Mouse (Mus musculus): ENCODE results near the gene Wdr63. TPM values are rescaled to one million over a fixed set of nuclear protein-coding genes. Genes with fewer than 3 reads are reported as not detected.

The Wdr63 gene
- polyA plus RNA-seq, 1 experiment, result 7.1 TPM

DNA sequence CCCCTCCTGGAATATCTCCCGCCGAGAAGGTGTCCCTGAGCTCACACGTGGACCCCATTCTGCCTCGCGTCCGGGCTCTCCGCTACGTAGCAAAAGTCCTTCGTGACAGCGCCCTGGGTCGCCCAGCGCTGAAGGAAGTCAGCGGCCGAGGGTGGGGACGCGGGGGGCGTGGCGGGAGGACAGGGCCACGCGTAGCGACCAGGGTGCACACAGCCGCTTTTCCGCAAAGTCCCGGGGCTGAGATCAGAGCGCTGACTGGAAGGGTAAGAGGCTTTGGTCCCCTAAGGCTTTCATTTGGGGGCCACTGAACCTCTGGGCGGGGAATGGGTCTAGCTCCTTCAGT, 42.1 kb upstream of the Wdr63 start:
- WGBS, result 1% methylated on average over 26 of the region's 26 CpGs
- peak overlapping the region; percentile 51 for H3K4me3 ChIP-seq (replicated peaks; ENCODE audit: extremely low read depth, low read depth, low read length)
- peaks cover 8% of the 10 kb centered on the region for H3K4me1 ChIP-seq (ENCODE audit: control insufficient read depth, insufficient read depth, low read length)
- DNase-seq, result peak; percentile 17
- TF ChIP-seq CTCF (IDR thresholded peaks at IDR 0.05; ENCODE audit: insufficient read depth, low read length) (no peak), POLR2A (IDR thresholded peaks at IDR 0.05; ENCODE audit: borderline replicate concordance, extremely low read depth, low read depth, low read length) (no peak)

GRCm38 (mm10) chr3:146149156-146150057, 41.5 kb upstream of the Wdr63 start, which contains the start of gene Mcoln2:
Mcoln2 (plus strand) TSS chr3:146149833.
- TF ChIP-seq POLR2A (IDR thresholded peaks at IDR 0.05; ENCODE audit: borderline replicate concordance, extremely low read depth, low read depth, low read length) (no peak), CTCF (IDR thresholded peaks at IDR 0.05; ENCODE audit: insufficient read depth, low read length) (no peak)
- 13% methylated on average over 33 of the region's 34 CpGs for WGBS
- peaks cover 8% of the 10 kb centered on the region for H3K4me1 ChIP-seq (ENCODE audit: control insufficient read depth, insufficient read depth, low read length)
- peak; percentile 9 for DNase-seq
- peak within 1 kb of the TSS; percentile 51 for H3K4me3 ChIP-seq (replicated peaks; ENCODE audit: extremely low read depth, low read depth, low read length)

GRCm38 (mm10) chr3:146146131-146146530, 38.2 kb upstream of the Wdr63 start:
- peaks cover 8% of the 10 kb centered on the region for H3K4me1 ChIP-seq (ENCODE audit: control insufficient read depth, insufficient read depth, low read length)
- TF ChIP-seq CTCF (IDR thresholded peaks at IDR 0.05; ENCODE audit: insufficient read depth, low read length), result no peak
- TF ChIP-seq POLR2A (IDR thresholded peaks at IDR 0.05; ENCODE audit: borderline replicate concordance, extremely low read depth, low read depth, low read length), result no peak
- H3K4me3 ChIP-seq (replicated peaks; ENCODE audit: extremely low read depth, low read depth, low read length), result no peak overlapping the region
- 52% methylated on average over 5 of the region's 5 CpGs for WGBS
- DNase-seq, result no peak

DNA sequence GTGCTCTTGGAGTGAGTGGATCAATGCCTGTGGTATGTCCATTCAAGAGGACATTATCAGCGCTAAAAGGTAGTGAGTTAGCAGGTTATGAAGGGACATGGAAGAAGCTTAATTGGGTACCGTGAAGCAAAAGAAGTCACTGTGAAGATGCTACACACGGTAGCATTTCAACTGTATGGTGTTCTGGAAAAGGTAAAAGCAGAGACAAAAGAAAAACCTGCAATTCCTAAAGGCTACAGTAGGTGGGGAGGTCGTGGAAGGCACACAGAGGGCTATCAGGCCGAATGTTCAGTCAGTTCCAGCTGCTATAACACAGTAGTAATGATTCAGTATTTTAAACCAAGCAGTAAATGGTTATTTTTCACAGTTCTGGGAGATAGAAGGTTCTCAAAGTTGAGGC, 37.6 kb upstream of the Wdr63 start:
- H3K4me1 ChIP-seq (ENCODE audit: control insufficient read depth, insufficient read depth, low read length), result peaks cover 5% of the 10 kb centered on the region
- DNase-seq, result no peak
- WGBS, result 59% methylated on average over 5 of the region's 5 CpGs
- H3K4me3 ChIP-seq (replicated peaks; ENCODE audit: extremely low read depth, low read depth, low read length), result no peak overlapping the region
- TF ChIP-seq CTCF (IDR thresholded peaks at IDR 0.05; ENCODE audit: insufficient read depth, low read length) (no peak), POLR2A (IDR thresholded peaks at IDR 0.05; ENCODE audit: borderline replicate concordance, extremely low read depth, low read depth, low read length) (no peak)

GRCm38 (mm10) chr3:146142523-146142922, 34.6 kb upstream of the Wdr63 start:
- TF ChIP-seq CTCF (IDR thresholded peaks at IDR 0.05; ENCODE audit: insufficient read depth, low read length), result no peak
- no peak for TF ChIP-seq POLR2A (IDR thresholded peaks at IDR 0.05; ENCODE audit: borderline replicate concordance, extremely low read depth, low read depth, low read length)
- H3K4me1 ChIP-seq (ENCODE audit: control insufficient read depth, insufficient read depth, low read length), result no peaks in the 10 kb centered on the region
- no peak for DNase-seq
- 87% methylated on average over 7 of the region's 7 CpGs for WGBS
- H3K4me3 ChIP-seq (replicated peaks; ENCODE audit: extremely low read depth, low read depth, low read length), result no peak overlapping the region

GRCm38 (mm10) chr3:146140276-146140675, 32.3 kb upstream of the Wdr63 start:
- no peak overlapping the region for H3K4me3 ChIP-seq (replicated peaks; ENCODE audit: extremely low read depth, low read depth, low read length)
- H3K4me1 ChIP-seq (ENCODE audit: control insufficient read depth, insufficient read depth, low read length), result no peaks in the 10 kb centered on the region
- no peak for DNase-seq
- 91% methylated on average over 7 of the region's 7 CpGs for WGBS
- TF ChIP-seq CTCF (IDR thresholded peaks at IDR 0.05; ENCODE audit: insufficient read depth, low read length), result no peak
- TF ChIP-seq POLR2A (IDR thresholded peaks at IDR 0.05; ENCODE audit: borderline replicate concordance, extremely low read depth, low read depth, low read length), result no peak

GRCm38 (mm10) chr3:146136422-146136821, 28.5 kb upstream of the Wdr63 start:
- TF ChIP-seq CTCF (IDR thresholded peaks at IDR 0.05; ENCODE audit: insufficient read depth, low read length), result peak; percentile 39; the same call in 1 of the 2 replicates
- no peak for TF ChIP-seq POLR2A (IDR thresholded peaks at IDR 0.05; ENCODE audit: borderline replicate concordance, extremely low read depth, low read depth, low read length)
- WGBS, result 30% methylated on average over 10 of the region's 10 CpGs
- Histone ChIP-seq H3K4me1 (ENCODE audit: control insufficient read depth, insufficient read depth, low read length) (no peaks in the 10 kb centered on the region), H3K4me3 (replicated peaks; ENCODE audit: extremely low read depth, low read depth, low read length) (no peak overlapping the region)
- DNase-seq, result no peak

DNA sequence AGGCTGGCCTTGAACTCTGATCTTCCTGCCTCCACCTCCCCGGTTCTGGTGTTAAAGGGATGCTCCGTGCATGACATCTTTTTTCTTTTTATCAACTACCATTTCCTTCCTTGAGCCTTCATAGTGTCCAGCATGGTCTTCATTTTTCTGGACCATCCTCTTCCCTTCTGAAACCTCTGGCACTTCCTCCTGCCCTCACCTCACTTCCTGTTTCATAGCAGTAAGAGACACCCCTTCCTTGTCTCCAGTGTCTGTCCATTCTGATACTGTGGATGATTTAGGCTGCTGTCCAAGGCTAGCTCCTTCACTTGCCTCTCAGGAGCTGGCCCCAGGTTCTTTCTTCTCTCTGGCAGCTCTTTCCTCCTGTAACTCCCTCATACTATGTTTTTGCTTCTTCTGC, 27.5 kb upstream of the Wdr63 start:
- 64% methylated on average over 2 of the region's 2 CpGs for WGBS
- no peak for TF ChIP-seq POLR2A (IDR thresholded peaks at IDR 0.05; ENCODE audit: borderline replicate concordance, extremely low read depth, low read depth, low read length)
- TF ChIP-seq CTCF (IDR thresholded peaks at IDR 0.05; ENCODE audit: insufficient read depth, low read length), result no peak
- no peaks in the 10 kb centered on the region for H3K4me1 ChIP-seq (ENCODE audit: control insufficient read depth, insufficient read depth, low read length)

GRCm38 (mm10) chr3:146134834-146135233, 26.9 kb upstream of the Wdr63 start:
- Histone ChIP-seq H3K4me1 (ENCODE audit: control insufficient read depth, insufficient read depth, low read length) (no peaks in the 10 kb centered on the region), H3K4me3 (replicated peaks; ENCODE audit: extremely low read depth, low read depth, low read length) (no peak overlapping the region)
- TF ChIP-seq POLR2A (IDR thresholded peaks at IDR 0.05; ENCODE audit: borderline replicate concordance, extremely low read depth, low read depth, low read length) (no peak), CTCF (IDR thresholded peaks at IDR 0.05; ENCODE audit: insufficient read depth, low read length) (no peak)
- no peak for DNase-seq
- WGBS, result 65% methylated on average over 9 of the region's 9 CpGs

More for the DNA sequence above, 27.5 kb upstream of the Wdr63 start:
- no peak overlapping the region for H3K4me3 ChIP-seq (replicated peaks; ENCODE audit: extremely low read depth, low read depth, low read length)
- DNase-seq, result no peak

DNA sequence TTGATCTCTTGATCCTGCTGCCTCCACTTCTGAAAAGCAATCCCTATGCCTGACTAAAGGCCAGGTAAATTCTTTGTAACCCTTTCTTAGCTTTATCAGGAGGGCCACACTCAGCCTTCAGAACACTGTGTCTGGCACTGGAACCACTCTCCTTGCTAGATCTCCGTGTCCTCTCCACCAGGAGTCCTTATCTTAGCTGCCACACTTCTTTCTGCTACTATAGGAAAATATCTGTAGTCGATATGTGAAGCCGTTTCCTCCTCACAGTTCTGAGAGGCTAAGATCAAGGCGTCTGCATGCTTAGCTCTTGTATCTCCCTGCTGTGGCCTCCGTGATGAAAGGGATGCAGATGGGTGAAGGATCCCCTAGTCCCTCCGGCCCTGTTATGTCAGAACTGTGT, 19.3 kb upstream of the Wdr63 start:
- no peak for TF ChIP-seq POLR2A (IDR thresholded peaks at IDR 0.05; ENCODE audit: borderline replicate concordance, extremely low read depth, low read depth, low read length)
- Histone ChIP-seq H3K4me3 (replicated peaks; ENCODE audit: extremely low read depth, low read depth, low read length) (no peak overlapping the region), H3K4me1 (ENCODE audit: control insufficient read depth, insufficient read depth, low read length) (no peaks in the 10 kb centered on the region)
- WGBS, result 52% methylated on average over 6 of the region's 6 CpGs
- DNase-seq, result no peak
